Mouse (Mus musculus) brain, embryonic 14.5 days (tissue): ENCODE measurements around the gene Lipa.

Source experiments
- CTCF ChIP-seq: fragments of 200-500 bp; IDR thresholded peaks from 2 replicates; pipeline ENCODE4 v1.5.1; 2012; ENCODE audit warnings: inconsistent platforms, mild to moderate bottlenecking, moderate library complexity, borderline replicate concordance; ENCODE audit not compliant: insufficient read depth, insufficient read length; ENCODE audit errors: extremely low read depth
- POLR2A ChIP-seq: fragments of 200-500 bp; IDR thresholded peaks from 2 replicates; pipeline ENCODE4 v1.6.1; 2012; ENCODE audit warnings: mild to moderate bottlenecking, inconsistent platforms, borderline replicate concordance; ENCODE audit not compliant: poor library complexity, insufficient read depth, insufficient read length, severe bottlenecking; ENCODE audit errors: extremely low read depth

- TF ChIP-seq CTCF: no peak
- TF ChIP-seq POLR2A: no peak
These were observed 33.4 kb downstream of the Lipa start for GRCm38 (mm10) chr19:34493859-34494258.
